Mouse (Mus musculus) thymus, adult 2 months (tissue): ENCODE data around the gene Slc2a13. TPM values are rescaled to one million over a fixed set of nuclear protein-coding genes. Genes with fewer than 3 reads are reported as not detected.

Experiments used
- DNase-seq: peaks from one replicate; pipeline ENCODE4 v3.0.0; 2021
- H3K27ac ChIP-seq: fragments of 200-500 bp; 2 replicates; pipeline ENCODE4 v1.5.1; 2012; ENCODE audit warnings: low read length, control low read depth; ENCODE audit not compliant: control insufficient read depth, insufficient read depth
- H3K27me3 ChIP-seq: fragments of 200-500 bp; 2 replicates; pipeline ENCODE4 v1.6.1; 2012; ENCODE audit warnings: mild to moderate bottlenecking, low read length, moderate library complexity, mixed read lengths; ENCODE audit not compliant: control insufficient read depth, insufficient read depth
- H3K36me3 ChIP-seq: fragments of 200-500 bp; 2 replicates; pipeline ENCODE4 v1.6.1; 2012; ENCODE audit warnings: mild to moderate bottlenecking, low read length, moderate library complexity; ENCODE audit not compliant: control insufficient read depth, insufficient read depth
- H3K4me1 ChIP-seq: fragments of 200-500 bp; replicated peaks from 2 replicates; pipeline ENCODE4 v1.6.1; 2012; ENCODE audit warnings: low read length; ENCODE audit not compliant: control insufficient read depth, insufficient read depth
- H3K4me3 ChIP-seq: fragments of 200-500 bp; 2 replicates; pipeline ENCODE4 v1.5.1; 2012; ENCODE audit warnings: mild to moderate bottlenecking, low read length, control low read depth, moderate library complexity; ENCODE audit not compliant: control insufficient read depth, insufficient read depth
- CTCF ChIP-seq: fragments of 200-500 bp; IDR thresholded peaks from 2 replicates; pipeline ENCODE4 v1.5.1; 2012; ENCODE audit warnings: mild to moderate bottlenecking, control low read depth, low read length, moderate library complexity, borderline replicate concordance; ENCODE audit not compliant: control insufficient read depth, poor library complexity, insufficient read depth; ENCODE audit errors: extremely low read depth
- POLR2A ChIP-seq: fragments of 200-500 bp; IDR thresholded peaks from 2 replicates; pipeline ENCODE4 v1.6.1; 2012; ENCODE audit warnings: mild to moderate bottlenecking, low read length, control low read depth, moderate library complexity; ENCODE audit not compliant: control insufficient read depth, poor library complexity, insufficient read depth; ENCODE audit errors: extremely low read depth
- WGBS: fragments of 180-500 bp; shearing (Covaris S2); methylation state at CpG from one replicate; pipeline ENCODE4 v1.1.7; 2018; 5-methylcytosine and 5-hydroxymethylcytosine counted together
- polyA plus RNA-seq: library from polyadenylated mRNA; depleted of rRNA; stranded (reverse); fragments of >200 nt; gene quantifications from 2 replicates; pipeline ENCODE4 v1.2.3, GENCODE M21; 2012

Gene Slc2a13
- polyA plus RNA-seq, 1 experiment, result 0.42 TPM

DNA sequence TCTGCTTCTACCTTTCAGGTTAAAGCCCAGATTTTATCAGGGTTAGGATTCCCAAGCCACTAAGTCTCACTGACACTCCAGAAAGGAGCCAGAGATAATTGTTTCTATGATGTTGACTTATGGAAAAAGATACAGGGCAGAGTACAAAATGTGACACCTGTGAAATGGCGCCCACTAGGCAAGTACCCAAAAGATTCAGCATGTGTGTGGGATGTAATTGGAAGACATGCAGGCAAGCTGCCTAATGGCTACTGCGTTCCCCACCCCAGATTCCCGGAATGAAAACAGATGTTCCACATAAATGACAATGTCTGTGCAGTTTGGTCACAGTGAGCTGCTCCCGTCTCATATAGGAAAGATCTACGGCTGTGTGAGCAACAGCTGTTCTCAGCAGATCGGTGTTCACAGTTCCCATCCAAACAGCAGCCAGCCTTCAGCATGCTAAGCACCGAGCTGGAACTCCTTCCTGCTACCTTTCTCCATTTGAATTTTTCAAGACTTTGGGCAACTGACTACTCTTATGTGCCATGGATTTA lies 201.1 kb downstream of the Slc2a13 start:
- WGBS, result 88% methylated on average over 7 of the region's 7 CpGs
- Histone ChIP-seq H3K4me3 (no peak overlapping the region), H3K4me1 (no peaks in the 10 kb centered on the region), H3K36me3 (no peaks in the 10 kb centered on the region), H3K27ac (no peak overlapping the region), H3K27me3 (no peaks in the 10 kb centered on the region)
- no peak for DNase-seq
- TF ChIP-seq POLR2A (no peak), CTCF (no peak)

DNA sequence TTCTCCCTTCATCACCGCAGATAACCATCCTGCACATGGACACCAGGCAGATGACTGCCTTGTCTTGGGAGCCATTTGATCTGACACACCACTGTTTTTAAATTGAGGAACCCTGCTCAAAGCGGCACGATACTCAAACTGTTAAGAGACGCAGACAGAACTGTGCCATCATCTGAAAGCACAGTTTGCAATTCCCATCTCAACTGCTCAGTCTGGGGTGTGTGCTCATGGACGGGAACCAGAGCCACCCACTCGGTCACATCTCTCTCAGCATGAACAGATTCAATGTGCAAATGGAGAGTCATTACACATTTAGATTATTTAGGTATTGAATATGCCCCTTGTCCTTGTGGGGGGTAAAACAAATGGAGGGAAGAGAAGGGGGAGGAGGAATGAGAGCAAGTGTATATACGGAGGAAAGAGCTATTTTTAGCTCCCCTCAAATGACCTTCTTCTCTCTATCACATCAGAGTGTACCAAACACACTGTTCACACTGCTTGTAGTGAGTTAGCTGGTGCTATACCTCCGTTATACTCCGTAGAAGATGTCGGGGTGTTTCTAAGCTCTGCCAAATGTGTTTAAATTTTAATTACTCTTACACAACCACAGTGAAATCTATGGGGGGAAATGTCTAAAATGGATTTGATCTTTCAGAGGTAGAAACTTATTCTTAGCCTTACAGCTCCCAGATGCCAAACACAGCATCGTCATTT lies 203.2 kb downstream of the Slc2a13 start:
- Histone ChIP-seq H3K27ac (no peak overlapping the region), H3K36me3 (no peaks in the 10 kb centered on the region), H3K4me1 (no peaks in the 10 kb centered on the region), H3K4me3 (no peak overlapping the region), H3K27me3 (no peaks in the 10 kb centered on the region)
- TF ChIP-seq POLR2A, result no peak
- no peak for TF ChIP-seq CTCF
- 90% methylated on average over 11 of the region's 11 CpGs for WGBS
- DNase-seq, result no peak

DNA sequence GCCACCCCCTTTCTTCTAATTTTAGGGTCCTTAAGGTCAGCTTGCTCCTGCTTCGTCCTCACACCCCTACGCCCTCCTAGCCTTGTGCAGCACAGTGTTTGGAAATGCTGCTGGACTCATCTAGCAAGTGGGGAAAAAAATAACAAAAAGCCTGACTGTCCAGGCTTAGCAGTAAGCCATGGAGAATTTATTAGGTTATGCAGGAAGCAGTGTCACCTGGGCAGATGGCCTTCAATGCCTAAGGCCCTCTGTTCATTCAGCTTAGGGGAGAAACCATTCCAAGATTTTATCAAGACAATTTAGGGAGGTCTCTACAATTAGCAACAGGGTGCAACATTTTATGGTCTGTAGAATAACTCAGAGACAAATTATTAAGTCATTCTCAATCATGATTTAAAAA lies 212.6 kb downstream of the Slc2a13 start:
- Histone ChIP-seq H3K27ac (no peak overlapping the region), H3K4me1 (no peaks in the 10 kb centered on the region), H3K36me3 (no peaks in the 10 kb centered on the region), H3K27me3 (no peaks in the 10 kb centered on the region), H3K4me3 (no peak overlapping the region)
- TF ChIP-seq POLR2A (no peak), CTCF (no peak)
- no peak for DNase-seq
- 91% methylated on average over 2 of the region's 2 CpGs for WGBS

DNA sequence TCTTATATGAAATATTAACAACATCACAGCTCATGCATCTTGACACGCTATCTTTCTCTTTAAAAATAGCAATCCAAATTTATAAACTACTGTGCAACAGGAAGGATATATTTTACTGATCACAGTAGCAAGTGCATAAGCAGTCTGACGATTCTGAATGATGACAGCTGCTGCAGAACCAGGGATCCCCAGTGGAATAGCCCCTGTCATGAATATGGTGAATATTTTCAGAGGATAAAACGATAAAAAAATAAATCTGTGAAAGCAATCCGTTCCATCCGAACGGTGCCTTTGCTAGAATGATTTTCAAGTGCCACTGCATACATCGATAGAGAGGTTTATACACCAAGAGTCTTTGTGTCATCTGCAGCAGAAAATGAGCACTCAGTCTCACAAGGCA lies 222.1 kb downstream of the Slc2a13 start:
- H3K27me3 ChIP-seq, result no peaks in the 10 kb centered on the region
- WGBS, result 88% methylated on average over 7 of the region's 7 CpGs
- H3K36me3 ChIP-seq, result no peaks in the 10 kb centered on the region
- no peaks in the 10 kb centered on the region for H3K4me1 ChIP-seq
- H3K4me3 ChIP-seq, result no peak overlapping the region
- TF ChIP-seq POLR2A (no peak), CTCF (no peak)
- no peak overlapping the region for H3K27ac ChIP-seq
- no peak for DNase-seq

DNA sequence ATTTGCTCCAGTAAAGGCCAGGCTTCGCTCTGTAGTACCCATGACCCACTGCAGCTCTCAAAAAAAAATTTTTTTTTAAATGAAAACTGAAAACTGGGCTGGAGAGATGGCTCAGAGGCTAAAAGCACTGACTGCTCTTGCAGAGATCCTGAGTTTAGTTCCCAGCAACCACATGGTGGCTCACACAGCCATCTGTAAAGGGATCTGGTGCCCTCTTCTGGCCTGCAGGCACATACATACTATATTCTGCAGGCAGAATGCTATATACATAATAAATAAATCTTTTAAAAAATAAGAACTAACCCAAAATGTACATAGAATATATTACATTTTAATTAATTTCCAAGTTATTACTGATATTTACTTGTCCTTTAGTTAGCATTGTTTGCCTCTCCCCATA lies 234.7 kb downstream of the Slc2a13 start:
- no peak overlapping the region for H3K4me3 ChIP-seq

DNA sequence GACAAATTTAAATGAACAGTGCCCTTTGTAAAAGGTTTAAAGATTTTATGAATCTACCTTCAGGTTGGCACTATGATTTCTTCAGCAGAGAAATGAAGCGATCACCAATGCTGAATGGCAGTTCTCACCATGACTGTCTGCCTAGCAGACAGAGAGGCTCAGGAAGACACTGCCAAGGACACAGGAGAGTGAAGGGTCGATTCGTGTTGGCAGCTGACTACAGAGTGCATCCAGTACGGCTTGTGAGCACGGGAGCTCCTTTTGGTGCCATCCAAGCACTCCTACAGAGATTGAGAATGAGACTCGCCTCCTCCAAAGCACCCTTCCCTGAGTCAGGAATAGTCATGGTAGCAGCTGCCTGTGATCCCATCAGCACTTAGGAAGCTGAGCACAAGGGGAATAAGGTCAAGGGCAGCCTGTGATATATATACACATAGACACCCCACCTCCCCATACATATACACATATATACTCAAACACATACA lies 238.6 kb downstream of the Slc2a13 start:
- Histone ChIP-seq H3K36me3 (no peaks in the 10 kb centered on the region), H3K4me1 (no peaks in the 10 kb centered on the region), H3K27ac (no peak overlapping the region), H3K4me3 (no peak overlapping the region), H3K27me3 (no peaks in the 10 kb centered on the region)
- WGBS, result 93% methylated on average over 6 of the region's 6 CpGs
- no peak for DNase-seq
- TF ChIP-seq CTCF, result no peak
- no peak for TF ChIP-seq POLR2A

More for the DNA sequence above, 234.7 kb downstream of the Slc2a13 start:
- no peaks in the 10 kb centered on the region for H3K36me3 ChIP-seq
- H3K27ac ChIP-seq, result no peak overlapping the region
- DNase-seq, result no peak
- TF ChIP-seq CTCF (no peak), POLR2A (no peak)
- 82% methylated on average over 1 of the region's 1 CpGs for WGBS
- H3K27me3 ChIP-seq, result no peaks in the 10 kb centered on the region
- H3K4me1 ChIP-seq, result no peaks in the 10 kb centered on the region
